In genomic region chr10:61738126-61738525, GRCm38 (mm10) we compare ENCODE assay signal across 12 mouse cellular contexts. TPM values are rescaled to one million over a fixed set of nuclear protein-coding genes. Genes with fewer than 3 reads are reported as not detected.
"Had no signal": no experiment of that assay in that cellular context is flagged by ENCODE, and none has a peak within 500 bp of the region (broad histone marks: within the 10 kb centered on the region; RNA-seq: fewer than 3 reads in every experiment).

No protein-coding gene starts in this region.

- DNase-seq: liver, postnatal 0 days; lung, adult 2 months; lung, postnatal 14 days; lung, postnatal 36 days; right cerebral cortex, postnatal 25 days; right cerebral cortex, postnatal 4 days; spleen, adult 18-20 months; thymus, adult 18-20 months; thymus, postnatal 14 days; thymus, postnatal 36 days had no signal

RNA-seq across cellular contexts. Expression of gene H2afy2, which starts 45.8 kb away (rescaled TPM):
- total RNA-seq: monocyte, adult 5-6 weeks; neutrophil, adult 5-6 weeks had no signal
